Mouse (Mus musculus) B cell, adult 2 months (primary cell): ENCODE data around the gene Cotl1.
A peak's percentile ranks its signal among the peaks of the same experiment; 100 is the strongest.

Experiments
- DNase-seq, 2 experiments: peaks; one replicate each; pipeline ENCODE4 v3.0.0; 2022

Gene Cotl1

GRCm38 (mm10) chr8:119838100-119838982 is 2.0 kb downstream of the Cotl1 start:
- DNase-seq: peak; percentile 54 to 61

GRCm38 (mm10) chr8:119837553-119838071 is 2.7 kb downstream of the Cotl1 start:
- DNase-seq: peak in 1 of 2 experiments; percentile 25

GRCm38 (mm10) chr8:119836831-119837230 is 3.5 kb downstream of the Cotl1 start:
- no peak for DNase-seq

GRCm38 (mm10) chr8:119835270-119835669 is 5.1 kb downstream of the Cotl1 start:
- DNase-seq: no peak

- no peak for DNase-seq
These were observed 5.7 kb downstream of the Cotl1 start for GRCm38 (mm10) chr8:119834676-119835075.

- DNase-seq: no peak
These were observed 7.4 kb downstream of the Cotl1 start for GRCm38 (mm10) chr8:119832931-119833330.

GRCm38 (mm10) chr8:119832101-119832617 is 8.2 kb downstream of the Cotl1 start:
- DNase-seq: no peak

- DNase-seq: peak; percentile 60 to 70
These were observed 8.9 kb downstream of the Cotl1 start for GRCm38 (mm10) chr8:119831336-119831995.

GRCm38 (mm10) chr8:119830589-119830988 is 9.8 kb downstream of the Cotl1 start:
- DNase-seq: peak; percentile 74 to 77

GRCm38 (mm10) chr8:119829870-119830580 is 10.3 kb downstream of the Cotl1 start:
- no peak for DNase-seq

- no peak for DNase-seq
These were observed 10.9 kb downstream of the Cotl1 start for GRCm38 (mm10) chr8:119829420-119829819.

- DNase-seq: no peak
These were observed 11.3 kb downstream of the Cotl1 start for GRCm38 (mm10) chr8:119829015-119829414.

GRCm38 (mm10) chr8:119827721-119828153 is 12.6 kb downstream of the Cotl1 start:
- DNase-seq: no peak

- peak in 1 of 2 experiments; percentile 40 for DNase-seq
These were observed 13.4 kb downstream of the Cotl1 start for GRCm38 (mm10) chr8:119826982-119827381.

GRCm38 (mm10) chr8:119825950-119826730 is 14.2 kb downstream of the Cotl1 start:
- DNase-seq: peak; percentile 57 to 59

- DNase-seq: peak in 1 of 2 experiments; percentile 26
These were observed 15.5 kb downstream of the Cotl1 start for GRCm38 (mm10) chr8:119824809-119825273.

- DNase-seq: no peak
These were observed 16.2 kb downstream of the Cotl1 start for GRCm38 (mm10) chr8:119824100-119824499.

GRCm38 (mm10) chr8:119823278-119823677 is 17.1 kb downstream of the Cotl1 start:
- no peak for DNase-seq

GRCm38 (mm10) chr8:119821691-119822090 is 18.7 kb downstream of the Cotl1 start:
- no peak for DNase-seq

GRCm38 (mm10) chr8:119819976-119820375 is 20.4 kb downstream of the Cotl1 start:
- no peak for DNase-seq

GRCm38 (mm10) chr8:119819316-119819715 is 21.0 kb downstream of the Cotl1 start:
- DNase-seq: no peak

GRCm38 (mm10) chr8:119817446-119817845 is 22.9 kb downstream of the Cotl1 start:
- DNase-seq: no peak
